Mouse (Mus musculus) left cerebral cortex, adult 18-20 months (tissue): ENCODE data around the gene Gbp8. TPM values are rescaled to one million over a fixed set of nuclear protein-coding genes. Genes with fewer than 3 reads are reported as not detected.
"Not testable (repeated sequence)": the region's sequence is repeated elsewhere in the genome, so short reads cannot be mapped to it uniquely, and the experiment has no call there.

Experiments used
- DNase-seq, 2 experiments: peaks; one replicate each; pipeline ENCODE4 v3.0.0; 2021 to 2022; ENCODE audit warnings: low spot score in 2 of 2, mixed read lengths in 1 of 2
- total RNA-seq, 2 experiments: library from RNA; stranded (reverse); gene quantifications; 2 replicates each; pipeline ENCODE4 v1.2.3; 2021

Gbp8 gene
- total RNA-seq, 2 experiments from 2014 or later, result 0.16 to 0.21 TPM

GRCm38 (mm10) chr5:105060224-105060623 lies 79.1 kb downstream of the Gbp8 start:
- DNase-seq, result no peak

- DNase-seq, result no peak
These were observed 84.1 kb downstream of the Gbp8 start for GRCm38 (mm10) chr5:105055279-105055678.

- DNase-seq, result not testable (repeated sequence)
These were observed 85.7 kb downstream of the Gbp8 start for GRCm38 (mm10) chr5:105053471-105054169.

GRCm38 (mm10) chr5:105032362-105032761 lies 107.0 kb downstream of the Gbp8 start:
- DNase-seq, result no peak

- no peak for DNase-seq
These were observed 126.8 kb downstream of the Gbp8 start for GRCm38 (mm10) chr5:105012551-105012950.

- no peak for DNase-seq
These were observed 127.8 kb downstream of the Gbp8 start for GRCm38 (mm10) chr5:105011570-105011969.

GRCm38 (mm10) chr5:105010376-105010775 lies 129.0 kb downstream of the Gbp8 start:
- DNase-seq, result no peak

GRCm38 (mm10) chr5:104989411-104989810 lies 149.9 kb downstream of the Gbp8 start:
- no peak for DNase-seq

GRCm38 (mm10) chr5:104988000-104988399 lies 151.3 kb downstream of the Gbp8 start:
- DNase-seq, result no peak

- DNase-seq, result peak; percentile 1 to 19
These were observed 152.6 kb downstream of the Gbp8 start for GRCm38 (mm10) chr5:104986706-104987105.

- DNase-seq, result no peak
These were observed 156.8 kb downstream of the Gbp8 start, which contains the start of gene Abcg3 for GRCm38 (mm10) chr5:104982535-104982934. Abcg3 (minus strand) TSS chr5:104982718.

- DNase-seq, result no peak
These were observed 160.3 kb downstream of the Gbp8 start for GRCm38 (mm10) chr5:104979040-104979513.

Other genes with a start within 250 kb of the Gbp8 start
- under 1 TPM; 0.16 to 0.33 TPM for gene Abcg3, start 156.8 kb downstream of the Gbp8 start, total RNA-seq
- 1 to 10 TPM; 2.4 to 4.1 TPM for gene Gbp9, start within 50 bp of the Gbp8 start, total RNA-seq
- 1 to 10 TPM; 1.0 to 1.9 TPM for gene Gbp4, start within 50 bp of the Gbp8 start, total RNA-seq
- gene Gbp10, start 100.0 kb upstream of the Gbp8 start, total RNA-seq, result not detected
- not detected for gene Gm43302, start 154.2 kb upstream of the Gbp8 start, total RNA-seq
- gene Gbp6, start 154.2 kb upstream of the Gbp8 start, total RNA-seq, result 1 to 10 TPM; 1.6 to 2.0 TPM